8 mouse cellular contexts compared by ENCODE assay signal in the genomic region with DNA sequence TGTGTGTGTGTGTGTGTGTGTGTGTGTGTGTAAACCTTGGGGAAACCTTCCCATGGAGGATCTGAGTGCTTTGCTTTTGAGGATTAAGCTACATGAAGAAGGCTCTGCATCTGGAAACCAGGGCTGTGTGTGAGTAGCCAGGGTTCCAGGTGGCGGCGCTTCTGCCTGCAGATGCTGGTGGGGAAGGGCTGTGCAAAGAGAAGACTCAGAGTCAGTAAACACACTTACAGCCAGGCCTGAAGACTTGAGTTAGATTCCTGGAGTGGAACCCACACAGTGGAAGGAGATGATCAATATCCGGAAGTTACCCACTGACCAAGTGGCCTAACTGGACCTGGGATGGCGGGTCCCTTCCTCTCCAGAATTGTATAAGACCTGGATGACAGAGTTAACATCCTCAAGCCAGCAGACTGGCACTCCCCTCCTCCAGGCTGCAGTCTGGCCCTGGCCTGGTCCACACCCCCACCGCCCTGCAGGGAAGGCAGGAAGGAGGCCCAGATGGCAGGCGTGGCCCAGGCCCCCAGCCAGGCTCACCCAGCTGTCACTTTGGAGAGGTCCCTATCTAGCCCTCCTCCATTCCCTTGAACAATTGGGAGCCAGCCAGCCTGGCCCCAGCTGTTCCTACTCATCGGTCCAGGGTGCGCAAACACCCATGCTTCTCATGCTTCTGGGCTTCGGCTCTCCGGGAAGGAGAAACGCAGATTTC. TPM values are rescaled to one million over a fixed set of nuclear protein-coding genes. Genes with fewer than 3 reads are reported as not detected.
DNase-seq lines count a peak whose midpoint lies in the region; ATAC-seq and TF ChIP-seq lines count a peak whose summit lies in the region.
"Had no signal": no experiment of that assay in that cellular context is flagged by ENCODE, and none has a peak within 500 bp of the region (broad histone marks: within the 10 kb centered on the region; RNA-seq: fewer than 3 reads in every experiment).

No protein-coding gene starts in this region.

- peak; percentile 97 to 98 for DNase-seq in cerebellum, adult 2 months
- DNase-seq in forebrain, embryonic 10.5 days (ENCODE audit: extremely low spot score, low spot score) = no peak
- peak; percentile 98 for DNase-seq in left cerebral cortex, postnatal 4 days
- DNase-seq in testis, postnatal 10 days (ENCODE audit: low spot score) = peak; percentile 81

- no peak overlapping the region for H3K4me3 ChIP-seq in cerebellum, adult 2 months (replicated peaks; ENCODE audit: insufficient read depth, low read depth, low read length)
- H3K4me3 ChIP-seq in forebrain, embryonic 10.5 days = no peak overlapping the region
- no peak overlapping the region for H3K4me3 ChIP-seq in heart, embryonic 11.5 days (ENCODE audit: low read depth, low read length)
- H3K4me3 ChIP-seq in kidney, embryonic 14.5 days (ENCODE audit: low read length) = no peak overlapping the region
- no peak overlapping the region for H3K4me3 ChIP-seq in midbrain, embryonic 16.5 days (ENCODE audit: low read depth, low read length)

- TF ChIP-seq POLR2A in cerebellum, adult 2 months (IDR thresholded peaks at IDR 0.05; ENCODE audit: borderline replicate concordance, insufficient read depth, low read length) = no peak

- H3K36me3 ChIP-seq in forebrain, embryonic 10.5 days (replicated peaks) = no peaks in the 10 kb centered on the region
- no peaks in the 10 kb centered on the region for H3K36me3 ChIP-seq in heart, embryonic 11.5 days (ENCODE audit: control insufficient read depth, insufficient read depth, low read length)
- no peaks in the 10 kb centered on the region for H3K36me3 ChIP-seq in kidney, embryonic 14.5 days (ENCODE audit: control insufficient read depth, insufficient read depth, low read length)
- H3K36me3 ChIP-seq in midbrain, embryonic 16.5 days (ENCODE audit: control insufficient read depth, insufficient read depth, low read length) = no peaks in the 10 kb centered on the region

- no peaks in the 10 kb centered on the region for H3K9me3 ChIP-seq in forebrain, embryonic 10.5 days
- H3K9me3 ChIP-seq in heart, embryonic 11.5 days (replicated peaks; ENCODE audit: control insufficient read depth, low read length) = no peaks in the 10 kb centered on the region
- no peaks in the 10 kb centered on the region for H3K9me3 ChIP-seq in kidney, embryonic 14.5 days (ENCODE audit: control insufficient read depth, low read length)
- no peaks in the 10 kb centered on the region for H3K9me3 ChIP-seq in midbrain, embryonic 16.5 days (replicated peaks; ENCODE audit: control insufficient read depth, low read length, poor library complexity, severe bottlenecking)

- WGBS in cerebellum, adult 2 months = 6% methylated on average over 11 of the region's 11 CpGs
- 72% methylated on average over 11 of the region's 11 CpGs for WGBS in forebrain, embryonic 10.5 days
- 50% methylated on average over 11 of the region's 11 CpGs for WGBS in heart, embryonic 11.5 days (ENCODE audit: insufficient replicate concordance)
- 54% methylated on average over 11 of the region's 11 CpGs for WGBS in kidney, embryonic 14.5 days
- 43% methylated on average over 11 of the region's 11 CpGs for WGBS in midbrain, embryonic 16.5 days

- 0 out of 2 replicates have a peak, but pooled peaks have one; percentile 2 for TF ChIP-seq CTCF in cerebellum, adult 2 months (IDR thresholded peaks at IDR 0.05; ENCODE audit: borderline replicate concordance, insufficient read depth, low read depth, low read length)

- peak; percentile 47; the same call in 1 of the 2 replicates for ATAC-seq in heart, embryonic 11.5 days (replicated peaks; ENCODE audit: insufficient number of reproducible peaks, low FRiP score, low TSS enrichment)
- peak; percentile 79 for ATAC-seq in kidney, embryonic 14.5 days (ENCODE audit: low FRiP score, low TSS enrichment)
- ATAC-seq in midbrain, embryonic 16.5 days = no peak

- intact Hi-C loops in left cerebral cortex, postnatal 4 days (cut with DNase I) = no loop called here

- H3K9ac ChIP-seq in heart, embryonic 11.5 days (ENCODE audit: low read depth, low read length) = no peak overlapping the region
- H3K9ac ChIP-seq in kidney, embryonic 14.5 days (ENCODE audit: low read depth, low read length) = no peak overlapping the region
- peak overlapping the region; percentile 14; the same call in 1 of the 2 replicates for H3K9ac ChIP-seq in midbrain, embryonic 16.5 days (ENCODE audit: low read depth, low read length)

- peaks cover 74% of the 10 kb centered on the region for H3K4me1 ChIP-seq in cerebellum, adult 2 months (ENCODE audit: control insufficient read depth, insufficient read depth, low read length)
- peaks cover 33% of the 10 kb centered on the region for H3K4me1 ChIP-seq in forebrain, embryonic 10.5 days
- peaks cover 4% of the 10 kb centered on the region; the same call in 1 of the 2 replicates for H3K4me1 ChIP-seq in heart, embryonic 11.5 days (ENCODE audit: control insufficient read depth, insufficient read depth, low read length)
- 0 out of 2 replicates have a peak, but pooled peaks cover 3% of the 10 kb centered on the region for H3K4me1 ChIP-seq in kidney, embryonic 14.5 days (ENCODE audit: control insufficient read depth, insufficient read depth, low read length)
- peaks cover 29% of the 10 kb centered on the region for H3K4me1 ChIP-seq in midbrain, embryonic 16.5 days (ENCODE audit: control insufficient read depth, insufficient read depth, low read length)

- no peak overlapping the region for H3K4me2 ChIP-seq in heart, embryonic 11.5 days
- H3K4me2 ChIP-seq in kidney, embryonic 14.5 days (replicated peaks; ENCODE audit: low read depth, low read length) = no peak overlapping the region
- no peak overlapping the region for H3K4me2 ChIP-seq in midbrain, embryonic 16.5 days (ENCODE audit: low read length)

- no peaks in the 10 kb centered on the region for H3K27me3 ChIP-seq in cerebellum, adult 2 months (ENCODE audit: control insufficient read depth, insufficient read depth, low read length)
- H3K27me3 ChIP-seq in forebrain, embryonic 10.5 days (ENCODE audit: poor library complexity, severe bottlenecking) = no peaks in the 10 kb centered on the region
- no peaks in the 10 kb centered on the region for H3K27me3 ChIP-seq in heart, embryonic 11.5 days (ENCODE audit: control insufficient read depth, insufficient read depth, low read length)
- no peaks in the 10 kb centered on the region for H3K27me3 ChIP-seq in kidney, embryonic 14.5 days (ENCODE audit: control insufficient read depth, insufficient read depth, low read length)
- no peaks in the 10 kb centered on the region for H3K27me3 ChIP-seq in midbrain, embryonic 16.5 days (ENCODE audit: control insufficient read depth, insufficient read depth, low read depth, low read length)

- H3K27ac ChIP-seq in cerebellum, adult 2 months (ENCODE audit: insufficient read depth, low read length) = peak overlapping the region; percentile 90
- H3K27ac ChIP-seq in forebrain, embryonic 10.5 days = peak overlapping the region; percentile 35; the same call in 1 of the 2 replicates
- no peak overlapping the region for H3K27ac ChIP-seq in heart, embryonic 11.5 days (ENCODE audit: low read depth, low read length)
- H3K27ac ChIP-seq in kidney, embryonic 14.5 days (ENCODE audit: low read depth, low read length) = peak overlapping the region; percentile 44
- H3K27ac ChIP-seq in midbrain, embryonic 16.5 days (ENCODE audit: low read length) = peak overlapping the region; percentile 68

RNA-seq across cellular contexts. Expression of a gene that starts 59.9 kb away (rescaled TPM):
- 210 and 244 TPM in 2 replicates for polyA plus RNA-seq in cerebellum, adult 2 months (2012; rRNA removed)
- polyA plus RNA-seq in forebrain, embryonic 10.5 days (2016; fragmentation: Nextera tagmentation; extraction: Ambion mirVana) = 9.7 and 10.0 TPM in 2 replicates
- 3.7 TPM in 2 replicates for polyA plus RNA-seq in heart, embryonic 11.5 days (2014; fragmentation: Nextera tagmentation; extraction: Ambion mirVana)
- polyA plus RNA-seq in kidney, embryonic 14.5 days (2014; fragmentation: Nextera tagmentation; extraction: Ambion mirVana) = 9.3 and 16.5 TPM in 2 replicates
- total RNA-seq in left cerebral cortex, postnatal 4 days (2021) = 10 to 100 TPM; 91.2 to 95.5 TPM
- polyA plus RNA-seq in midbrain, embryonic 16.5 days (2015; fragmentation: Nextera tagmentation; extraction: Ambion mirVana) = 32.0 and 33.4 TPM in 2 replicates
- total RNA-seq: neutrophil, adult 5-6 weeks had no signal
